Mouse (Mus musculus): ENCODE measurements around the gene Grasp. TPM values are rescaled to one million over a fixed set of nuclear protein-coding genes. Genes with fewer than 3 reads are reported as not detected.

The Grasp gene
- polyA plus RNA-seq, 1 experiment from 2014 or later = 6.0 TPM

DNA sequence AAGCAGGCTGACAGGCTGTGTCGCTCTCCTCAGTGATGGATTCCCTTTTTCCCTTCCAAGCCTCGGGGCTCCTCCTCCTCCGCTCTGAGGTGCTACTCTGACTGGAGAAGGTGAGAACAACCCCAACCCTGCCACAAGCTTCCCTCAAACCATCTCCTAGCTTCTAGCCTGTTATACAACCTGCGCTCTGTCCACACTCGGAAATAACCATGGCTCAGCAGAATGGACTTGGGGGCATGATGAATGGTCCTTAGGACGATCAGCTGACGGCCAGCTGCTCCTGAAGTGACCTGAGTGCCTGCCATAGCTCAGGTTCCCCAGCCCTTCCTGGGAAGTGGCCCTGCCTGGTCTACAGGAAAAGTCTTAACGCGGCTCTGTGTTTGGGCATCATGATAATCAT, 17.9 kb downstream of the Grasp start:
- H3K36me3 ChIP-seq = no peaks in the 10 kb centered on the region
- H3K9me3 ChIP-seq = no peaks in the 10 kb centered on the region
- H3K4me3 ChIP-seq = no peak overlapping the region
- peaks cover 8% of the 10 kb centered on the region; the same call in 1 of the 2 replicates for H3K27me3 ChIP-seq
- WGBS = 61% methylated on average over 9 of the region's 9 CpGs
- ATAC-seq (ENCODE audit: low FRiP score, low read depth) = no peak
- no peak overlapping the region for H3K9ac ChIP-seq
- no peak overlapping the region for H3K27ac ChIP-seq
- peaks cover 32% of the 10 kb centered on the region for H3K4me1 ChIP-seq
- H3K4me2 ChIP-seq (replicated peaks) = no peak overlapping the region

DNA sequence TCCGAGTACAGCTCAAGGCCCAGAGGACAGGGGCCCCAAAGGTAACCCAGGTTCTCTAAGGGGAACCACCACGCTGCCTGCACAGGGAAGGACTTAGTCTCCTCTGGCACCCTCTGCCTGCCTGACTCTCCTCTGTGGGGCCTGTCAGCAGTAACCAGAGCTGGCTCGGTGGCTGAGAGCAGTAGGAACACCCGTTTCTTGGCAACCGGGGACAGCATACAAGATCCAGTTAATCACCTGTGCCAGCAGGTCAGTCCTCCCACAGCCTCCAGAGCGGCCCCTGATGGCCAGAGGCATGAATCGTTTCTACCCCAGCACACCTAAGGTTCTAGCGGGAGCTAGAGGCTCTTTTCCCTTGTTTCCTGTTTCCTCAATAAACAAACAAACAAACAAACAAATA, 18.7 kb downstream of the Grasp start:
- no peak overlapping the region for H3K9ac ChIP-seq
- 18% methylated on average over 8 of the region's 8 CpGs for WGBS

DNA sequence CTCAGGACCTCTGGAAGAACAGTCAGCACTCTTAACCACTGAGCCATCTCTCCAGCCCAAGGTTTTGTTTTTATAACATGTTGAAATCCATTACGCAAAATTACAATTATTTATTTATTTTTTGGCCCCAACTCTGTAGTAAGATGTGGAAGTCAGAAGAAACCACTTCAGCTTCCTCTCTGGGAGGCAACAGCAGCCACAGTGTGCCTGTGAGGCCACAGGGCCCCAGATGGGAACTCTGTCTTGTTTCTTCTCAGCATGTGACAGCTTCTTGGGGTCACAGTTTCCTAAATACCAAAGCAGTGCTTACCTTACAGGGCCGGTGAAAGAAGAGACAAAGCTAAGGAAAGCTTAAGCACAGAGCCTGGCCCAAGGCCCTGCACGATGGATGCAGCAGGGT, 20.0 kb downstream of the Grasp start:
- H3K27me3 ChIP-seq = no peaks in the 10 kb centered on the region
- H3K27ac ChIP-seq = no peak overlapping the region
- H3K9me3 ChIP-seq = no peaks in the 10 kb centered on the region
- H3K4me2 ChIP-seq (replicated peaks) = no peak overlapping the region
- H3K4me1 ChIP-seq = peaks cover 42% of the 10 kb centered on the region
- 66% methylated on average over 3 of the region's 3 CpGs for WGBS
- H3K4me3 ChIP-seq = no peak overlapping the region
- no peak overlapping the region for H3K9ac ChIP-seq
- H3K36me3 ChIP-seq = no peaks in the 10 kb centered on the region
- ATAC-seq (ENCODE audit: low FRiP score, low read depth) = no peak

More for the DNA sequence above, 18.7 kb downstream of the Grasp start:
- Histone ChIP-seq H3K4me2 (replicated peaks) (no peak overlapping the region), H3K9me3 (no peaks in the 10 kb centered on the region), H3K4me1 (peaks cover 39% of the 10 kb centered on the region), H3K36me3 (no peaks in the 10 kb centered on the region), H3K27me3 (peaks cover 8% of the 10 kb centered on the region; the same call in 1 of the 2 replicates), H3K4me3 (no peak overlapping the region), H3K27ac (no peak overlapping the region)
- ATAC-seq (ENCODE audit: low FRiP score, low read depth) = no peak

DNA sequence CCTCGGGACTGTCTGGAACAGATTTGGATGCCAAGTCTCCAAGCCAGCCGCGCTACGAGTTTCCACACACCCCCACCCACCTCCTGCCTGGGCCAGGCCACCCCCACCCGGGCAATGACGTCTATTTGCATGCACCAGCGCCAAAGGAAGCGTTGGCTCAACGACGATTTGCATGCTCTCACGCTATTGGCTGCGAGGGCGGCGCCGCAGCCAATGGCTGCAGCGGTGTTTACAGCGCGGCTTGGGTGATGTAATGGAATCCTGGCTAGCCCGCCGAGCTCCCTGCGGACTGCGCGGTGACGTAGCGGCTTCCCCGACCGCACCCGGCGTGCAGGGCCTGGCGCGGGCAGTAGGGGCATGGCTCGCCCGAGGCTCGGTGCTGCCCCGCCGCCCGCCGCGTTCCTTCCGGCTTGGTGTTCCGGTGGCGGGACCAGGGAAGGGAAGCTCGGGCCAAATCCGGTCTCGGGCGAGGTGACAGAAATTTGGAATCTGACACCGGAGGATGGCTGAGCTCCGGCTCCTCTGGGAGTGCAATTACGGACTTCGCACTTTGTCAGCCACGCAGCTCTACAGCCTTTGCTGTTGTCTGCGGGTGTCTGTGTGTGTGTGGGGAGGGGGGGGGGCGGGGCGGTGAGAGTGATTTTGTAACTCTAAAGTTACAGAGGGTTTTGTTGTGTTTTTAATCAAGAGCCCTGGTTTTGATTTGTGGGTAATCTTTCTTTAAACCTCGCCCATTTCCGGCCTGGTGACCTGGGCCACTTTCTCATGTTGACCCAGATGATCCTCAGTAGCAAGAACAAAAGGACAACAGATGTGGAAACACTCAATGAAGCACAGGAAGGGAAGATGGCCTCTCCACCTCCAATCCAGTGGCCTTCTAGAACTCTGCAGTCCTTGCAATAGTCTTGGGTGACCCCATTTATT, 22.5 kb downstream of the Grasp start:
- whole genome bisulfite sequencing = under 1% methylated on average over 56 of the region's 56 CpGs
- peak overlapping the region; percentile 86 for H3K27ac ChIP-seq
- H3K27me3 ChIP-seq = no peaks in the 10 kb centered on the region
- peak overlapping the region; percentile 66 for H3K4me2 ChIP-seq (replicated peaks)
- H3K36me3 ChIP-seq = no peaks in the 10 kb centered on the region
- no peaks in the 10 kb centered on the region for H3K9me3 ChIP-seq
- peak overlapping the region; percentile 47 for H3K4me3 ChIP-seq
- H3K9ac ChIP-seq = peak overlapping the region; percentile 71
- peak; percentile 98 for ATAC-seq (ENCODE audit: low FRiP score, low read depth)
- H3K4me1 ChIP-seq = peaks cover 32% of the 10 kb centered on the region

DNA sequence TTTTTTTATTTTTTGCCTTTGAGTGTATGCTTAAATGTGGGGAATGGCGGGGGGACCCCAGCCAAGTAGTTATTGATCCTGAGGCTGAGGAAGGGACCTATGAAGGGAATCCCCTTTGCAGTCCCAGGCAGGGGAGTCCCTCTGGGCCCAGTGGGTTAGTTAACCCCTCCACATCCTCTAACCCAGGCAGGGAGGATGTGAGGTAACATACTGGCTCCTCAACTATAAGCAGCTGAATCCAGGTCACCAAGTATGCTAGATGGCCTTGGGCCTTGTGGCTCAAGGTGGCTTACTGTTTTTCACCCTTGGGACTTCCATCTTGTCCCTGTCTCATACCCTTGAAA, 23.1 kb downstream of the Grasp start:
- Histone ChIP-seq H3K27me3 (no peaks in the 10 kb centered on the region), H3K4me2 (replicated peaks) (peak overlapping the region; percentile 66), H3K9me3 (no peaks in the 10 kb centered on the region), H3K27ac (peak overlapping the region; percentile 83; the same call in 1 of the 2 replicates), H3K36me3 (no peaks in the 10 kb centered on the region), H3K9ac (no peak overlapping the region), H3K4me1 (peaks cover 27% of the 10 kb centered on the region), H3K4me3 (peak overlapping the region; percentile 47; the same call in 1 of the 2 replicates)
- no peak for ATAC-seq (ENCODE audit: low FRiP score, low read depth)
- WGBS = 64% methylated on average over 1 of the region's 1 CpGs

DNA sequence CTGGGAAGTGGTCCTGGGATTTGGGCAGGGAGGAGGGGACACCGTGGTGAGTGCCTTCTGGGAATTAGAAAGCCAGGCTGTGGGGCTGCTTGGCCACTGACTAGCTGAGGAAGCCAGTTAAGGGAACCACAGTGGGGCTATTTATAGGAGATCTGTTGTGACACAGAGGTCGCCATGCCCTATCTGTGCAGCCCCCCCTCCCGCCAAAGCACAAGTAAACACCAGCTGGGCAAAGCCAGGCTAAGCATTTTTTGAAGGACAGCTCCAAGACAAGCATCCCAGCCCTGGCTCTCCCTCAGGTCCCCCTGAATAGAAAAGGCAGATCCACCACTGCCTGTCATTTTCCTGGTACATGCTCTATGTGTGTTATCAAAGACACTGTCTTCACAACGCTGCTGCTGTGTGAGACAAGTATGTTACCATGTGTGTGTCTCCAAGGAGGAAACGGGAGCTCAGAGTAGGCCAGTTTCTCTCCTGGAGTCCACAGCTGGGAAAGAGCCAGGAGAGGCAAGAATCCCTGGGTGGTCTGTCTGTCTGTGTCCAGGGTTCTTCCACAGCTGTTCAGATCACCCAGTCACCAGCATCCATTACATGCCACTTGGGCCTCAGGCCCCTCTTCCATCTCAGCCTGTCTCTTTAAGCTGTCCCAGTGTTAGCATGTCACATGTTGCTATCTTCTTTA, 24.2 kb downstream of the Grasp start:
- Histone ChIP-seq H3K9ac (no peak overlapping the region), H3K36me3 (no peaks in the 10 kb centered on the region), H3K4me3 (no peak overlapping the region), H3K27me3 (no peaks in the 10 kb centered on the region), H3K4me1 (peaks cover 22% of the 10 kb centered on the region), H3K4me2 (replicated peaks) (no peak overlapping the region), H3K27ac (peak overlapping the region; percentile 55), H3K9me3 (no peaks in the 10 kb centered on the region)
- 52% methylated on average over 5 of the region's 5 CpGs for WGBS
- no peak for ATAC-seq (ENCODE audit: low FRiP score, low read depth)

DNA sequence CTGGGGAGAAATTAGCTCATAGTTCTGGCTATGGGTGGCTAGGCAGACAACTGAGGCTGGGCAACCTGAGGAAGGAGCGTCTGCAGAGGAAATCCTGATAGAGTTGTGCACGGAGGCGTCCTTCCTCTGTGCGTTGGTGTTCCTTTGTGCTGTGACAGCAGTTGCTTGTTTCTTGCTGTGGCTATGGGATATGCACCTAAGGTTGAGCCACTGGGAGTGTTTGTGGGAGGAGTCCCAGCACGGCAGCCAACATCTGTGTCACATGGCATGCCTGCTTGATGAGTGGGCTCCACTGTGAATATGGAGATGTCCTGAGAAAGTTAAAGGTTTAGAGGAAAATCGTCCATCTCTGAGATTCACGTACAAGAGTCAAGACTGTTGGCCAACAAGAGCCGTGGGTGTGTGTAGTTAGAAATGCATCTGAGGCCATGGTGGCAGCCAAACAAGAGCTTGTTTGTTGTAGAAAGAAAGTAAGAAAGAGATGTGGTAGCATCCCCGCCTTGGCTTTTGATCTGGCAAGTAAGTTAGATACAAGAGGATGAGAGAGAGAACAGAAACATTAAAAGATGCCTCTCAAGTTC, 26.3 kb downstream of the Grasp start:
- 85% methylated on average over 9 of the region's 9 CpGs for WGBS
- H3K9me3 ChIP-seq = no peaks in the 10 kb centered on the region
- no peaks in the 10 kb centered on the region for H3K36me3 ChIP-seq
- no peak overlapping the region for H3K4me3 ChIP-seq
- peaks cover 37% of the 10 kb centered on the region for H3K4me1 ChIP-seq
- no peak overlapping the region for H3K27ac ChIP-seq
- no peak for ATAC-seq (ENCODE audit: low FRiP score, low read depth)
- no peak overlapping the region for H3K4me2 ChIP-seq (replicated peaks)
- H3K9ac ChIP-seq = no peak overlapping the region
- no peaks in the 10 kb centered on the region for H3K27me3 ChIP-seq

DNA sequence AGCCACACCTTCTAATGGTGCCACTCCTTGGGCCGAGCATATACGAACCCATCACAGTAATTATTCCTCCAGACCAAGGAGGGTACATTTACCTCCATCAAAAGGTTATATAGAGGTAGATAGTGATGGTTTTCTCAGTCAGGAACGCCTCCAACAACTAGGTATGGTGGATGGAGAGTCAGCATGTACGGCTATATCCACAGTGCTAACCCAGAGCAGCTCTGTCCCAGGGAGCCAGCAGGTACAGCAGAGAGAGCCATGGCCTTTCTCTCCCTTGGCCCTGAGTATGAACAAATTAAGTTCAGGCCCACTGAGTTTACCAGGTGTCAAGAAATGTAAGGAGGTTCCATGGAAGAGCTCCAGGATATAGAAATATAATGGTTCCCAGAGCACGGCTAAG, 27.9 kb downstream of the Grasp start:
- H3K9ac ChIP-seq = no peak overlapping the region
- 77% methylated on average over 5 of the region's 5 CpGs for WGBS
- no peaks in the 10 kb centered on the region for H3K36me3 ChIP-seq
- H3K27ac ChIP-seq = no peak overlapping the region
- H3K9me3 ChIP-seq = no peaks in the 10 kb centered on the region
- peaks cover 30% of the 10 kb centered on the region for H3K4me1 ChIP-seq
- no peak overlapping the region for H3K4me3 ChIP-seq
- no peak overlapping the region for H3K4me2 ChIP-seq (replicated peaks)
- ATAC-seq (ENCODE audit: low FRiP score, low read depth) = no peak
- H3K27me3 ChIP-seq = no peaks in the 10 kb centered on the region

DNA sequence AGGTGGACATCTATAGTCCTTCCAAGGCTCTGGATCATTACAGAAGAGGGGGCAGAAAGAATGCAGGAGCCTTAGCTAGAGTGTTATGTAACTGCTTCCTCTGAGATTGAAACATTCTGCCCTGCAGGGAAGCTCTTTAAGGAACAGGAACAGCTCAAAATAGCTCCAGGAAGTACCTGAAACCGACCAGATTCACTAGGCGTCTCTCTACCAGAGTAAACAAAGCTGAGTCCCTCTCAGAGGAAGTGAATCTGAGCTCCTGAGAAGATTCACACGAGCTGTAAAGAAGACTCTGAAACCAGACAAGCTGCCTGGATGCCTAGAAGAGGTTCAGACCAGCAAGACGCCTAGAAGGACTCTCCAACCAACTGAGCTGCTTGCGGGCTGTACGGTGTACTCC, 28.6 kb downstream of the Grasp start:
- H3K4me2 ChIP-seq (replicated peaks) = no peak overlapping the region
- H3K9me3 ChIP-seq = no peaks in the 10 kb centered on the region
- no peaks in the 10 kb centered on the region for H3K27me3 ChIP-seq
- no peak for ATAC-seq (ENCODE audit: low FRiP score, low read depth)
- no peak overlapping the region for H3K4me3 ChIP-seq
- no peaks in the 10 kb centered on the region for H3K36me3 ChIP-seq
- no peak overlapping the region for H3K9ac ChIP-seq
- peaks cover 25% of the 10 kb centered on the region for H3K4me1 ChIP-seq
- H3K27ac ChIP-seq = no peak overlapping the region
- 88% methylated on average over 6 of the region's 6 CpGs for WGBS

DNA sequence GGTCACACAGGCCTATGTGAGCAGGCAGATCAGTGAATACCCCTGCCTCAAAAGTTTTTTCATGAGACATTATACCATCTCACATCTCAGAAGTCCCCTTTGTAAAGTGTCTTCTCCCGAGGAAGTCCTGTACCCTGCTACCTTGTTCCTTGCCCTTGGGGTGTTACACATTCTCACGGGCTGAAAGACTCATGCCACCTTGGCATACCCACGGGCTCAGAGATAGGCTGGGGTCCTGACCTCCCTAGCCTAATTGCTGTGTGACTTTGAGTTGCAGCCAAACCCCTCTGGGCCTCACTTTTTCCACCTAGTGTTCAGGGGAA, 29.5 kb downstream of the Grasp start:
- H3K4me2 ChIP-seq (replicated peaks) = peak overlapping the region; percentile 84
- peak overlapping the region; percentile 48; the same call in 1 of the 2 replicates for H3K27ac ChIP-seq
- ATAC-seq (ENCODE audit: low FRiP score, low read depth) = no peak
- peak overlapping the region; percentile 65 for H3K4me3 ChIP-seq
- H3K36me3 ChIP-seq = 0 out of 2 replicates have a peak, but pooled peaks cover 5% of the 10 kb centered on the region
- H3K9me3 ChIP-seq = no peaks in the 10 kb centered on the region
- no peaks in the 10 kb centered on the region for H3K27me3 ChIP-seq
- 34% methylated on average over 3 of the region's 3 CpGs for WGBS
- H3K4me1 ChIP-seq = peaks cover 16% of the 10 kb centered on the region
- H3K9ac ChIP-seq = peak overlapping the region; percentile 83

DNA sequence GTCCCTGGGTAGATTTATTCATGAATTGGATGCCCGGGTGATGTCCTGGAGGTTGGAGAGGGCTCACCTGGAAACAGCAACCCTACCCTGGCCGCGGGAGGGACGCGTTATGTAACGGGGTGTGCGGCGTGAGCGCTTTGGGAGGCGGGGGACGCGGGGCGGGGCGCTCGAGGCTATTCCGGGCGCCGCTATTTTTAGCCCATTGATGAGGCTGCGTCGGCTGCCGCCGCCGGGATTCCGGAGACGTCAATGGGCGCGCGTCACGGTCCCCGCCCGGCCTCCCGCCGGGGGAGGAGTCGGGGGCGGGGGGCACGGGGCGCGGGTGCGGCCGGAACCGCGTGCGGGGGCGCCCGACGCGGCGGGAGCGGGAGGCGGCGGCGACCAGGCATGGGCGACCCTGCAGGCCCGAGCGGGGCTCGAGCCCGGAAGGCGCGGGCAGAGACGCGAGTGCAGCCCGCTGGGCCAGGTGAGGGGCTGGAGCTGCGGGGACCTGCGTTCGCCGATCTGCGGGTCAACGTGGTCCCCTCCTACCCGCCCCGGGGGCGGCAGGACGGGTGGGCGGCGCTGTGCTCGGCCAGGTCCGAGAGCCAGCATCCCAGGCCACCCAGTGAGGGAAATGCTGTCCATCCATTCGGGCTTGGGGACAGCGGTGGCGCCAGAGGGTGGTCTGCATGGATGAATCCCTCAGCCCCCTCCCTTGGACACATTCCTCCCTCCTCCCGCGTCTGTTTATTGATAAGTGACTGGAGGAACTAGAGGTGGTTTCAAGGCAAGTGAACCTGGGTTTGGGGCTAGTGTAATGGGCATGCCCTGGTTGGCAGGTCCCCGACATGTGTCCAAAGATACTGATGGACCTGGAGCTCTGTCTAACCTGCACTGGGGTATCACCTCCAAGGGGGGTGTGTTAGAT, 30.2 kb downstream of the Grasp start, which contains the start of gene Nr4a1:
Gene Nr4a1 (plus strand): TSS at position 384 of the 910 bp plus-strand sequence.
- 0 out of 2 replicates have a peak, but pooled peaks cover 6% of the 10 kb centered on the region for H3K36me3 ChIP-seq
- WGBS = under 1% methylated on average over 81 of the region's 82 CpGs
- ATAC-seq (ENCODE audit: low FRiP score, low read depth) = peak; percentile 64
- H3K27me3 ChIP-seq = no peaks in the 10 kb centered on the region
- peak within 1 kb of the TSS; percentile 84 for H3K4me2 ChIP-seq (replicated peaks)
- peak within 1 kb of the TSS; percentile 48; the same call in 1 of the 2 replicates for H3K27ac ChIP-seq
- peaks cover 15% of the 10 kb centered on the region for H3K4me1 ChIP-seq
- H3K9ac ChIP-seq = peak within 1 kb of the TSS; percentile 83
- no peaks in the 10 kb centered on the region for H3K9me3 ChIP-seq
- H3K4me3 ChIP-seq = peak within 1 kb of the TSS; percentile 65

Data from limb, embryonic 13.5 days (tissue).